Mouse (Mus musculus) ES-Bruce4 (cell line): ENCODE measurements at regions not wholly inside any gene's neighbourhood (a gene's known extent, or its start where the extent isn't known, plus 50 kb on each side); places are given as distances from the start of the nearest gene placed in this dataset.

ENCODE experiments used
- H3K27ac ChIP-seq: 2 replicates; pipeline ENCODE4 v1.5.1; 2012; ENCODE audit warnings: low read length, inconsistent platforms; ENCODE audit not compliant: insufficient read depth
- H3K27me3 ChIP-seq: 2 replicates; pipeline ENCODE4 v1.6.1; 2012; ENCODE audit warnings: mild to moderate bottlenecking, low read length, inconsistent platforms; ENCODE audit not compliant: control insufficient read depth, poor library complexity, insufficient read depth, severe bottlenecking
- H3K36me3 ChIP-seq: 2 replicates; pipeline ENCODE4 v1.6.1; 2012; ENCODE audit warnings: inconsistent platforms, mild to moderate bottlenecking, low read length, moderate library complexity; ENCODE audit not compliant: control insufficient read depth, poor library complexity, insufficient read depth, severe bottlenecking
- H3K4me1 ChIP-seq: one replicate; pipeline ENCODE4 v1.8.1; 2011; ENCODE audit warnings: low read length; ENCODE audit not compliant: control insufficient read depth, insufficient read depth
- H3K4me3 ChIP-seq: 2 replicates; pipeline ENCODE4 v1.5.1; 2011; ENCODE audit warnings: low read depth, mild to moderate bottlenecking, low read length
- H3K9ac ChIP-seq: 2 replicates; pipeline ENCODE4 v1.6.1; 2012; ENCODE audit warnings: low read depth, mild to moderate bottlenecking, inconsistent platforms; ENCODE audit not compliant: poor library complexity, severe bottlenecking
- H3K9me3 ChIP-seq: replicated peaks from 2 replicates; pipeline ENCODE4 v1.6.1; 2012; ENCODE audit warnings: mild to moderate bottlenecking, low read length, inconsistent platforms; ENCODE audit not compliant: control insufficient read depth, poor library complexity, insufficient read depth, severe bottlenecking
- CTCF ChIP-seq: IDR thresholded peaks from one replicate; pipeline ENCODE4 v1.8.1; 2011; ENCODE audit warnings: low read depth, low read length
- EP300 ChIP-seq: IDR thresholded peaks from 2 replicates; pipeline ENCODE4 v1.6.1; 2011; ENCODE audit warnings: low read depth, low read length; ENCODE audit not compliant: insufficient read depth
- POLR2A ChIP-seq: IDR thresholded peaks from one replicate; pipeline ENCODE4 v1.8.1; 2011; ENCODE audit warnings: low read length; ENCODE audit not compliant: insufficient read depth

GRCm38 (mm10) chr12:39920466-39920913 lies 117.3 kb downstream of the Arl4a start:
- Histone ChIP-seq H3K36me3 (no peaks in the 10 kb centered on the region), H3K4me3 (no peak overlapping the region), H3K9me3 (no peaks in the 10 kb centered on the region), H3K27ac (no peak overlapping the region), H3K27me3 (no peaks in the 10 kb centered on the region; the same call in 1 of the 2 replicates), H3K9ac (no peak overlapping the region), H3K4me1 (no peaks in the 10 kb centered on the region)
- no peak for TF ChIP-seq POLR2A
- TF ChIP-seq EP300: no peak
- TF ChIP-seq CTCF: no peak

GRCm38 (mm10) chr12:39919909-39920308 lies 117.9 kb downstream of the Arl4a start:
- Histone ChIP-seq H3K27ac (no peak overlapping the region), H3K27me3 (no peaks in the 10 kb centered on the region; the same call in 1 of the 2 replicates), H3K4me3 (no peak overlapping the region), H3K9me3 (no peaks in the 10 kb centered on the region), H3K9ac (no peak overlapping the region), H3K36me3 (no peaks in the 10 kb centered on the region), H3K4me1 (no peaks in the 10 kb centered on the region)
- no peak for TF ChIP-seq CTCF
- no peak for TF ChIP-seq POLR2A
- TF ChIP-seq EP300: no peak

- Histone ChIP-seq H3K9ac (no peak overlapping the region), H3K4me1 (peaks cover 1% of the 10 kb centered on the region), H3K4me3 (no peak overlapping the region), H3K36me3 (no peaks in the 10 kb centered on the region), H3K9me3 (peaks cover 2% of the 10 kb centered on the region; the same call in 1 of the 2 replicates), H3K27me3 (no peaks in the 10 kb centered on the region), H3K27ac (peak overlapping the region; percentile 70)
- no peak for TF ChIP-seq CTCF
- peak; percentile 91 for TF ChIP-seq EP300
- TF ChIP-seq POLR2A: no peak
These were observed 149.3 kb downstream of the Arl4a start for GRCm38 (mm10) chr12:39888493-39888892.

GRCm38 (mm10) chr12:39885366-39885765 lies 152.5 kb downstream of the Arl4a start:
- no peak overlapping the region for H3K4me3 ChIP-seq
- no peak overlapping the region for H3K27ac ChIP-seq
- peaks cover 1% of the 10 kb centered on the region for H3K4me1 ChIP-seq
- no peaks in the 10 kb centered on the region for H3K27me3 ChIP-seq
- TF ChIP-seq CTCF (no peak), POLR2A (no peak), EP300 (no peak)
- no peaks in the 10 kb centered on the region for H3K9me3 ChIP-seq
- no peaks in the 10 kb centered on the region for H3K36me3 ChIP-seq
- no peak overlapping the region for H3K9ac ChIP-seq

GRCm38 (mm10) chr12:39880309-39880708 lies 157.5 kb downstream of the Arl4a start:
- Histone ChIP-seq H3K9me3 (no peaks in the 10 kb centered on the region), H3K27me3 (no peaks in the 10 kb centered on the region), H3K36me3 (no peaks in the 10 kb centered on the region), H3K4me1 (no peaks in the 10 kb centered on the region), H3K27ac (no peak overlapping the region), H3K9ac (no peak overlapping the region), H3K4me3 (no peak overlapping the region)
- TF ChIP-seq POLR2A (no peak), CTCF (no peak), EP300 (no peak)

GRCm38 (mm10) chr12:39873917-39874316 lies 163.9 kb downstream of the Arl4a start:
- Histone ChIP-seq H3K4me3 (no peak overlapping the region), H3K27me3 (no peaks in the 10 kb centered on the region), H3K9ac (no peak overlapping the region), H3K9me3 (no peaks in the 10 kb centered on the region), H3K36me3 (no peaks in the 10 kb centered on the region), H3K4me1 (no peaks in the 10 kb centered on the region), H3K27ac (no peak overlapping the region)
- TF ChIP-seq CTCF (no peak), POLR2A (no peak), EP300 (no peak)

- H3K27ac ChIP-seq: no peak overlapping the region
- no peak overlapping the region for H3K9ac ChIP-seq
- H3K9me3 ChIP-seq: no peaks in the 10 kb centered on the region
- no peak for TF ChIP-seq CTCF
- TF ChIP-seq EP300: no peak
- TF ChIP-seq POLR2A: no peak
- H3K27me3 ChIP-seq: no peaks in the 10 kb centered on the region
- H3K4me3 ChIP-seq: no peak overlapping the region
- H3K36me3 ChIP-seq: no peaks in the 10 kb centered on the region
- no peaks in the 10 kb centered on the region for H3K4me1 ChIP-seq
These were observed 176.0 kb downstream of the Arl4a start for GRCm38 (mm10) chr12:39861797-39862196.
